Comparison of ENCODE assay signal across 8 mouse cellular contexts in genomic region chr8:80739932-80740331, GRCm38 (mm10). TPM values are rescaled to one million over a fixed set of nuclear protein-coding genes. Genes with fewer than 3 reads are reported as not detected.
DNase-seq lines count a peak whose midpoint lies in the region; ATAC-seq lines count a peak whose summit lies in the region.

No protein-coding gene starts in this region.

- peaks cover 10% of the 10 kb centered on the region for H3K4me1 ChIP-seq in heart, embryonic 15.5 days (replicated peaks)
- peaks cover 5% of the 10 kb centered on the region for H3K4me1 ChIP-seq in hindbrain, embryonic 12.5 days
- H3K4me1 ChIP-seq in midbrain, embryonic 10.5 days: peaks cover 18% of the 10 kb centered on the region

- 0 out of 2 replicates have a peak, but pooled peaks have one; percentile 18 for ATAC-seq in heart, embryonic 15.5 days (replicated peaks; ENCODE audit: insufficient number of reproducible peaks, insufficient read depth, low FRiP score, low read depth)
- ATAC-seq in activated CD4-positive, CD25-positive, alpha-beta regulatory T cell, adult 4 months: peak; percentile 24
- ATAC-seq in hindbrain, embryonic 12.5 days (ENCODE audit: low FRiP score): peak; percentile 62

- H3K9me3 ChIP-seq in heart, embryonic 15.5 days (replicated peaks): no peaks in the 10 kb centered on the region
- H3K9me3 ChIP-seq in hindbrain, embryonic 12.5 days (replicated peaks): no peaks in the 10 kb centered on the region
- no peaks in the 10 kb centered on the region for H3K9me3 ChIP-seq in midbrain, embryonic 10.5 days (replicated peaks)

- no peak for DNase-seq in heart, postnatal 25 days (ENCODE audit: low spot score)
- no peak for DNase-seq in midbrain, embryonic 10.5 days (ENCODE audit: low spot score)
- no peak for DNase-seq in frontal cortex, adult 2 months (ENCODE audit: extremely low spot score in 1 of 2, low spot score in 1 of 2)
- no peak for DNase-seq in right cerebral cortex, postnatal 36 days (ENCODE audit: low spot score in 2 of 2)
- no peak for DNase-seq in cerebellum, postnatal 36 days

- no peaks in the 10 kb centered on the region for H3K27me3 ChIP-seq in heart, embryonic 15.5 days
- no peaks in the 10 kb centered on the region for H3K27me3 ChIP-seq in hindbrain, embryonic 12.5 days
- no peaks in the 10 kb centered on the region for H3K27me3 ChIP-seq in midbrain, embryonic 10.5 days (ENCODE audit: low read depth, poor library complexity, severe bottlenecking)

- peak overlapping the region; percentile 69 for H3K9ac ChIP-seq in heart, embryonic 15.5 days
- H3K9ac ChIP-seq in hindbrain, embryonic 12.5 days: peak overlapping the region; percentile 65

- 11% methylated on average over 14 of the region's 14 CpGs for WGBS in heart, embryonic 15.5 days
- WGBS in hindbrain, embryonic 12.5 days: 14% methylated on average over 14 of the region's 14 CpGs
- 16% methylated on average over 14 of the region's 14 CpGs for WGBS in midbrain, embryonic 10.5 days

- peak overlapping the region; percentile 74 for H3K4me2 ChIP-seq in heart, embryonic 15.5 days
- peak overlapping the region; percentile 50 for H3K4me2 ChIP-seq in hindbrain, embryonic 12.5 days (replicated peaks)

- H3K27ac ChIP-seq in heart, embryonic 15.5 days: peak overlapping the region; percentile 99
- peak overlapping the region; percentile 91 for H3K27ac ChIP-seq in hindbrain, embryonic 12.5 days
- H3K27ac ChIP-seq in midbrain, embryonic 10.5 days (replicated peaks): peak overlapping the region; percentile 98

- intact Hi-C loops in heart, postnatal 25 days (cut with DNase I): no loop called here

- H3K4me3 ChIP-seq in heart, embryonic 15.5 days: peak overlapping the region; percentile 97
- H3K4me3 ChIP-seq in hindbrain, embryonic 12.5 days: peak overlapping the region; percentile 78
- peak overlapping the region; percentile 92 for H3K4me3 ChIP-seq in midbrain, embryonic 10.5 days

- peaks cover 7% of the 10 kb centered on the region for H3K36me3 ChIP-seq in heart, embryonic 15.5 days
- peaks cover 10% of the 10 kb centered on the region for H3K36me3 ChIP-seq in hindbrain, embryonic 12.5 days
- peaks cover 16% of the 10 kb centered on the region for H3K36me3 ChIP-seq in midbrain, embryonic 10.5 days

RNA-seq across cellular contexts. Expression of gene Smarca5, which starts 0.6 kb away (rescaled TPM):
- 34.2 and 42.3 TPM in 2 replicates for polyA plus RNA-seq in heart, embryonic 15.5 days (2015; fragmentation: Nextera tagmentation; extraction: Ambion mirVana)
- total RNA-seq in heart, postnatal 25 days (2021): 10 to 100 TPM; 34.5 to 43.3 TPM
- 10 to 100 TPM; 25.0 to 26.0 TPM for polyA plus RNA-seq in activated CD4-positive, CD25-positive, alpha-beta regulatory T cell, adult 4 months (2017; shearing (Covaris generic))
- 144 and 154 TPM in 2 replicates for polyA plus RNA-seq in hindbrain, embryonic 12.5 days (2016; fragmentation: Nextera tagmentation; extraction: Ambion mirVana)
- 112 and 113 TPM in 2 replicates for polyA plus RNA-seq in midbrain, embryonic 10.5 days (2016; fragmentation: Nextera tagmentation; extraction: Ambion mirVana)
- polyA plus RNA-seq in frontal cortex, adult 2 months (2012; rRNA removed): 18.8 and 19.2 TPM in 2 replicates
